Mouse (Mus musculus) embryonic facial prominence, embryonic 14.5 days (tissue): ENCODE results near the gene Egf. TPM values are rescaled to one million over a fixed set of nuclear protein-coding genes. Genes with fewer than 3 reads are reported as not detected.
"Not testable (repeated sequence)": the region's sequence is repeated elsewhere in the genome, so short reads cannot be mapped to it uniquely, and the experiment has no call there.

Source experiments
- ATAC-seq: fragments of 200-750 bp; cut with Nextera tagmentation; 2 replicates; pipeline ENCODE4 v1.8.0; 2017; ENCODE audit warnings: low read depth, moderate number of reproducible peaks, moderate TSS enrichment
- DNase-seq: peaks from one replicate; pipeline ENCODE4 v3.0.0-alpha.2; 2015; ENCODE audit warnings: low spot score
- H3K27ac ChIP-seq: fragments of 300-500 bp; sonication (generic); replicated peaks from 2 replicates; pipeline ENCODE4 v1.5.1; 2014; ENCODE audit warnings: low read depth, mild to moderate bottlenecking, low read length, moderate library complexity
- H3K27me3 ChIP-seq: fragments of 300-500 bp; sonication (generic); replicated peaks from 2 replicates; pipeline ENCODE4 v1.6.1; 2014; ENCODE audit warnings: low read length; ENCODE audit not compliant: control insufficient read depth, insufficient read depth
- H3K36me3 ChIP-seq: fragments of 300-500 bp; sonication (generic); 2 replicates; pipeline ENCODE4 v1.6.1; 2014; ENCODE audit warnings: low read length, mixed read lengths; ENCODE audit not compliant: control insufficient read depth, insufficient read depth
- H3K4me1 ChIP-seq: fragments of 300-500 bp; sonication (generic); 2 replicates; pipeline ENCODE4 v1.6.1; 2014; ENCODE audit warnings: antibody characterized with exemption, low read length; ENCODE audit not compliant: control insufficient read depth, insufficient read depth
- H3K4me2 ChIP-seq: fragments of 300-500 bp; sonication (generic); 2 replicates; pipeline ENCODE4 v1.6.1; 2014; ENCODE audit warnings: low read depth, mild to moderate bottlenecking, low read length, moderate library complexity, mixed read lengths
- H3K4me3 ChIP-seq: fragments of 300-500 bp; sonication (generic); 2 replicates; pipeline ENCODE4 v1.5.1; 2014; ENCODE audit warnings: low read depth, mild to moderate bottlenecking, low read length
- H3K9ac ChIP-seq: fragments of 300-500 bp; sonication (generic); 2 replicates; pipeline ENCODE4 v1.6.1; 2014; ENCODE audit warnings: low read depth, mild to moderate bottlenecking, low read length, moderate library complexity, mixed read lengths
- H3K9me3 ChIP-seq: fragments of 300-500 bp; sonication (generic); 2 replicates; pipeline ENCODE4 v1.6.1; 2016; ENCODE audit warnings: low read length; ENCODE audit not compliant: control insufficient read depth
- WGBS: fragments of 180-500 bp; shearing (Covaris S2); extraction: QIAGEN DNeasy Blood & Tissue Kit; methylation state at CpG from one replicate; pipeline ENCODE4 v1.1.7; 2014; 5-methylcytosine and 5-hydroxymethylcytosine counted together
- polyA plus RNA-seq: library from polyadenylated mRNA; unstranded; fragments of >200 nt; fragmentation: Nextera tagmentation; extraction: Ambion mirVana; gene quantifications from 2 replicates; pipeline ENCODE4 v1.2.1, GENCODE M21; 2014

Egf gene
- polyA plus RNA-seq, 1 experiment from 2014 or later, result 2.2 TPM

- no peaks in the 10 kb centered on the region; the same call in 1 of the 2 replicates for H3K9me3 ChIP-seq
- no peaks in the 10 kb centered on the region for H3K27me3 ChIP-seq
- no peak overlapping the region for H3K9ac ChIP-seq
- 85% methylated on average over 10 of the region's 10 CpGs for WGBS
- H3K27ac ChIP-seq, result no peak overlapping the region
- H3K4me1 ChIP-seq, result no peaks in the 10 kb centered on the region
- no peak for ATAC-seq
- H3K36me3 ChIP-seq, result no peaks in the 10 kb centered on the region
- no peak overlapping the region for H3K4me3 ChIP-seq
- H3K4me2 ChIP-seq, result no peak overlapping the region
- no peak for DNase-seq
Observed at GRCm38 (mm10) chr3:129766971-129767794, 12.1 kb upstream of the Egf start.

GRCm38 (mm10) chr3:129766106-129766505, 11.0 kb upstream of the Egf start:
- DNase-seq (no peak), ATAC-seq (no peak)
- H3K9me3 ChIP-seq, result no peaks in the 10 kb centered on the region; the same call in 1 of the 2 replicates
- no peak overlapping the region for H3K4me2 ChIP-seq
- no peaks in the 10 kb centered on the region for H3K27me3 ChIP-seq
- H3K4me3 ChIP-seq, result no peak overlapping the region
- no peaks in the 10 kb centered on the region for H3K36me3 ChIP-seq
- no peak overlapping the region for H3K9ac ChIP-seq
- H3K27ac ChIP-seq, result no peak overlapping the region
- 73% methylated on average over 4 of the region's 4 CpGs for WGBS
- no peaks in the 10 kb centered on the region for H3K4me1 ChIP-seq

GRCm38 (mm10) chr3:129757599-129757998, 2.5 kb upstream of the Egf start:
- H3K4me3 ChIP-seq, H3K4me2 ChIP-seq, H3K27ac ChIP-seq, H3K27me3 ChIP-seq, H3K4me1 ChIP-seq, DNase-seq, H3K36me3 ChIP-seq, H3K9ac ChIP-seq, ATAC-seq: not testable (repeated sequence)
- 88% methylated on average over 1 of the region's 1 CpGs for WGBS
- H3K9me3 ChIP-seq, result peaks cover 16% of the 10 kb centered on the region

- 54% methylated on average over 8 of the region's 8 CpGs for WGBS
- no peak overlapping the region for H3K9ac ChIP-seq
Observed at GRCm38 (mm10) chr3:129744803-129745202, 10.3 kb downstream of the Egf start.

GRCm38 (mm10) chr3:129742781-129743180, 12.3 kb downstream of the Egf start:
- no peak for ATAC-seq
- Histone ChIP-seq H3K27me3 (no peaks in the 10 kb centered on the region), H3K27ac (no peak overlapping the region), H3K9me3 (no peaks in the 10 kb centered on the region), H3K36me3 (no peaks in the 10 kb centered on the region), H3K4me3 (no peak overlapping the region), H3K4me2 (no peak overlapping the region), H3K4me1 (no peaks in the 10 kb centered on the region), H3K9ac (no peak overlapping the region)
- no peak for DNase-seq
- WGBS, result 68% methylated on average over 6 of the region's 6 CpGs

More at GRCm38 (mm10) chr3:129744803-129745202, 10.3 kb downstream of the Egf start:
- no peak for ATAC-seq
- Histone ChIP-seq H3K36me3 (no peaks in the 10 kb centered on the region), H3K4me1 (no peaks in the 10 kb centered on the region), H3K4me2 (no peak overlapping the region), H3K27ac (no peak overlapping the region), H3K4me3 (no peak overlapping the region), H3K9me3 (no peaks in the 10 kb centered on the region), H3K27me3 (no peaks in the 10 kb centered on the region)
- DNase-seq, result no peak

- ATAC-seq, result peak; percentile 50; the same call in 1 of the 2 replicates
- H3K27me3 ChIP-seq, result no peaks in the 10 kb centered on the region
- H3K9ac ChIP-seq, result no peak overlapping the region
- no peak overlapping the region for H3K27ac ChIP-seq
- H3K4me2 ChIP-seq, result no peak overlapping the region
- H3K9me3 ChIP-seq, result no peaks in the 10 kb centered on the region
- DNase-seq, result peak; percentile 29
- H3K4me3 ChIP-seq, result no peak overlapping the region
- H3K4me1 ChIP-seq, result no peaks in the 10 kb centered on the region
- H3K36me3 ChIP-seq, result no peaks in the 10 kb centered on the region
- WGBS, result 61% methylated on average over 16 of the region's 16 CpGs
Observed at GRCm38 (mm10) chr3:129738291-129739183, 16.6 kb downstream of the Egf start.

GRCm38 (mm10) chr3:129731636-129732035, 23.5 kb downstream of the Egf start:
- H3K27ac ChIP-seq, result no peak overlapping the region
- 81% methylated on average over 6 of the region's 6 CpGs for WGBS
- H3K9me3 ChIP-seq, result no peaks in the 10 kb centered on the region
- DNase-seq (no peak), ATAC-seq (no peak)
- H3K9ac ChIP-seq, result no peak overlapping the region
- H3K36me3 ChIP-seq, result no peaks in the 10 kb centered on the region
- no peaks in the 10 kb centered on the region for H3K4me1 ChIP-seq
- H3K4me3 ChIP-seq, result no peak overlapping the region
- no peaks in the 10 kb centered on the region for H3K27me3 ChIP-seq
- H3K4me2 ChIP-seq, result no peak overlapping the region

- 0 out of 2 replicates have a peak, but pooled peaks cover 3% of the 10 kb centered on the region for H3K4me1 ChIP-seq
- H3K36me3 ChIP-seq, result no peaks in the 10 kb centered on the region
- no peak overlapping the region for H3K9ac ChIP-seq
- ATAC-seq, result no peak
- no peaks in the 10 kb centered on the region for H3K9me3 ChIP-seq
- H3K27me3 ChIP-seq, result no peaks in the 10 kb centered on the region
- no peak overlapping the region for H3K4me3 ChIP-seq
- H3K4me2 ChIP-seq, result no peak overlapping the region
- DNase-seq, result no peak
- 29% methylated on average over 8 of the region's 8 CpGs for WGBS
- no peak overlapping the region for H3K27ac ChIP-seq
Observed at GRCm38 (mm10) chr3:129730426-129730825, 24.7 kb downstream of the Egf start.
